Mouse (Mus musculus): ENCODE data around the gene Krt13.

- TF ChIP-seq CTCF (IDR thresholded peaks at IDR 0.05; ENCODE audit: insufficient read depth, low read depth, low read length): peak; percentile 94
- no peak for TF ChIP-seq POLR2A (IDR thresholded peaks at IDR 0.05; ENCODE audit: insufficient read depth, low read depth, low read length)
These were observed 47.7 kb upstream of the Krt13 start for GRCm38 (mm10) chr11:100168765-100169762.

All from olfactory bulb, adult 2 months (tissue).